Mouse (Mus musculus) CD4-positive, CD25-positive, alpha-beta regulatory T cell, adult 2 months (primary cell): ENCODE measurements around the gene Cit.

Experiments
- DNase-seq: peaks from one replicate; pipeline ENCODE4 v3.0.0-alpha.2; 2012; ENCODE audit warnings: low read depth, low spot score

Gene Cit

DNA sequence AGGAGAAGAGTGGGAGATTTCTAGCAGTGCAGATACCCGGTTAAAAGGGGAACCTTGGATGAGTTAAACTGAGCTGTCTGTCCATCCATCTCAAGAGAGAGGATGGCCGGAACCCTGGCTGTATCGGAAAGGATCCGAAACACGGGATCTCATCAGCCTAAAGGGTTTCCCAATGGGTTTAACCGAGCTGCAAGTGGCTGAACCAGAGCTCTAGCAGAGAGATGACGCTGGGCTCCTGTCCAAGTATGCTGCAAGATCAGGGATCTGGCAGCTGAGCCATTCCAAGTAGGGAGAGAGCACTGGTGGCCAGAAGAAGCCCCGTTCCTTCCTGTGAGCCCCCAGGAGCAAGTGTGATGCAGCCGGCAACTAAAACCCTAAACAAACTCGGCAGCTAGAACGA, 64.0 kb downstream of the Cit start:
- DNase-seq: no peak

DNA sequence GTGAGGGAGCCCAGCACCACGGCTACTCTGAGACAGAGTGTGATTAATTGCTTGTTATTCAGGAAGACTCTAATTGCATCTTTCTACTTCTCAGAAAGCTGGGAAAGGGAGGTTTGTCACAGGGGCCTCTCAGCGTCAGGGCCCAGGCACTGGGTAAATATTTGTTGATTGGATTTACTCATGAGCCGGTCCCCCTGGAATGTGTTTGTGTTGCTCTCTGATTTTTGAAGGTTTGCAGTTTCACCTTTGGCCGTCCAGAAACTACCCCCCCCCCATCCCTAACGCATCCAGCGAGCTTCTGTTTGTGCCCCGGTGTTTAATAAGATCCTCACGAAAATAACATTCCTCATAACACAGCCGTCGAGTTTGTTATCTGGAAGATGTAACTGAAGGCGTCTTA, 65.4 kb downstream of the Cit start:
- no peak for DNase-seq

DNA sequence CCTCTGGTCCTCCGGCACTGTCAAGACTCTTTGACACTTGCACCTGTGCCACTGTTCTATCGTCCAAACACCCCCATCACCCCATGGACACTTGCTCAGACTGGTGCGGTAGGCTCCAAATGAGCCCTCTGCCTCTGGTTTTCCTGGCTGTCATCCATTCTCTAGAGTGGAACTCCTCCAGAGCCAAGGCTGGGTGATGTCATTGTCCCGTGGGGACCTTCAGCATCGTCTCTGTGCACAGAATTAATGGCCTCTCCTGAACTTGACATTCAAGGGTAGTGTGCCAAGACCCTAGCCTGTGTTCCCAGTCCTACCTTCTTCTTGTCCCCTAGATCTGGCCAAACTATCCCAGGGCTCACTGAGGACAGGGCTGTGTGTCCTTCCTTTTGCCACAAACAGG, 70.4 kb downstream of the Cit start:
- DNase-seq: no peak

DNA sequence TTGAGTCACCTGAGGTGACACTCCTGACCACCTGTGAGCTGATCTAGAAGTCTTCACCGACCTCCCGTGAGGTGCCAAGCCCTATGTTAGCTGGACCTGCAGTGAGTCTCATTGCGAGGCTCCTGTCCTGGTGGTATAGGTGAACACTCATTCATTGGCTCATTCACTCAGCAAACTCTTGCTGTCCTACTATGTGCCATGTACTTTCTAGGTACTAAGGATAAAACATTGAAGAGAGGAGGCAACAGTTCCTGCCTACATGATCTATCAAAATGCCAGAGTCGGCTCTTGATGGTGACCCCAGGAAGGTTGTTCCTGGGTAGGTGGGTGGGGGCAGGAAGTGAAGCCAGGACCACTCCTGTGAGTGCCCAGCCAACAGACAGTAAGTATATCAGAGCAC, 72.9 kb downstream of the Cit start:
- DNase-seq: no peak

DNA sequence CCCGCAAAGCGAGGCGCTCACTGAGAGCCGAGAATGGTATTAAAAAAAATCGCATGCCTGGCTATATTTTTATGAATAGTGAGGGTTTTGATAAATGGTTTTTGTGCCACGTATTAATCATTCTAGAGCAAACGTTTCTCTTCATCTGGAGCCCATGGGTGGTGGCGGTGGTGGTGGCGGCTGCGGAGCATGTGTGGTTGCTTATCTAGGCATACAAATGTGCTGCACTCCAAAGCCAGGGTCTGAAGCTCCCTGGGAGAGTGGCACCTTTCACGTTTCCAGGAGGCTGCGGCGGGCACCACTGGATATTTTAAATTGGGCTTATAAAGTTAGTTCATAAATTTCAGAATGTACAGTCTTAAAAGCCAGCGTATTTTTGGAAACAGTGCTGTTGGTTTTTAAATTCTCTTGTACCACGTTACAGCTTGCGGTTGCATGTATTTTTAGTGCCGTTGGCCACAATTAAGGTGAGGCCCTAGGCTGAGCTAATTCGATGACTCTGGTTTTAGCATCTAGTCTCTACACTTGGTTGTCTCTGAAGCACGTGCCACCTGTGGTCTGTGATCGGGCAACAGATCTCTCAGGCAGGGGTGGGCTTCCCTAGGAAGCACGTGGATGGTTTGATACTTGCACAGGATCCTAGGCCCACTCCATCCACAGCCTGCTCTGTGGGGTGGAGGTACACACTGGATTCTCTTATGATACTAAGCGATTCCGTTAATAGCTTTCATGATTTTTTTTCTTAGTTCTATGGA, 73.7 kb downstream of the Cit start:
- DNase-seq: no peak

DNA sequence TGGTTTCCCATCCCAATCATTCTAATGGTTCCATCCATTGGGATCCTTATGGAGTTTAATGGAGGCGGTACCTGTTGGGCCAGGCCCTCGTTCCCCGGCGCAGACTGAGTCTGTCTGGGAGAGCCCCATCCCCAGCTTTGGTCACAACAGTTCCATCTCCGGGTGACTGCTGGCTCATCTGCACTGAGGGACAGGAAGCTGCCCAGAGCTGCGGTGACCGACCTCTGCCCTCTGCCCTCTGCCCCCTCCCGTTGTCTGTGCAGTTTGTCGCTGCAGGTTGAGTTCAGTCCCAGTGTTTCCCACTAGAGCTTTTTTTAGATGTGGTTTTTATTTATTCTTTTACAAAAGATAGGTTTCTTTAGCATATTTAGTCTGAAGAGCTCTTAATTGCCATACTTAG, 76.9 kb downstream of the Cit start:
- DNase-seq: no peak

DNA sequence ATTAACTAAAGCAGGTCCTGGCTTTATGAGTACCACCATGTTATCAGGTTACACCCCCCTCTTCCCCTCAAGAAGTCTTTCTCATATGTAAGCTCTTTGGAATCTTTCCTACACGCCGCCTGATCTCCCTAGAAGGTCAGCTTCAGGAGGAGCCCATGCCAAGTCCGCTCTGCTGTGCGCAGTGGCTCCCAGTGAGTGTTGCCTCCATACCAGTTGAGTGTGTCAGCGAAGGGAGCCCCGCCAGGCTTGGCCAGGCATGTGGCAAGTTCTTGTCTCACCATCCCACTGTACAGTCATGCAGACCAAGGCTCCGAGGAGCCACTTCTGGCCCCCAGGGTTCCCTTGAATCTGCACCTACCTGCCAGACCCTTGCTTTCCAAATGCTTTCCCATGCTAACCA, 79.9 kb downstream of the Cit start:
- no peak for DNase-seq

DNA sequence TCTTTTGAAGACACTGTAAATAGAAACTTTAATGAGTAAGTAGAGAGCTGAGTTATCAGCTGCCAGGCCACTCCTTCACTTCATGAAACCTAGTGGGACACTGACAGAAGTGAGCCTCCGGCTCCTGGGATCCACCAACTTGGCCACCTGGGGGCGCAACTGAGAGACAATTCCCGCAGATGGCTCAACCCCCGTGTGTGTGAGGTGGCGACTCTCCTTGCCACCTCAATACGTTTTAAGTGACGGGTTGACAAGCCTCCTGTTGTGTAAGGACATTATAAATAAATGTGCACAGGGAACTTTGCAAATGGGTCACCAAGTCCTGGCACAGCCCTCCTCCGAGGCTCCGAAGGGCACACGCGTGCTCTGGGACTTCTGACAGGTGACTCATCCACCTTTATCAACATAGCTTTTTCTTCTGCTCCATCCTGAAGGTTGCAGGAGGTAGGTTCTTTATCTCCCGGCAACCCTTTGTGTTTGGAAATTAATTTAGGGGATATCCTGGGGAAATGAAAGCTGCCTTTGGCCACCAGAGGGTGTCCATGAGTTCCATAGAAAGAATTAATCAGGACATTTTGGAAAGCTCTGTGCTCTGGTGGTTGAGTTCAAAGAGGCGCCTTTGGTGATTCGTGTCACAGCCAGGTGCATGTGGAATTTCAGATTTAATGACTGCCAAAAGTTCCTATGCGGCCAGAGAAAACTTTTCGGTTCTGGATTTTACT, 83.9 kb downstream of the Cit start:
- peak; percentile 45 for DNase-seq

DNA sequence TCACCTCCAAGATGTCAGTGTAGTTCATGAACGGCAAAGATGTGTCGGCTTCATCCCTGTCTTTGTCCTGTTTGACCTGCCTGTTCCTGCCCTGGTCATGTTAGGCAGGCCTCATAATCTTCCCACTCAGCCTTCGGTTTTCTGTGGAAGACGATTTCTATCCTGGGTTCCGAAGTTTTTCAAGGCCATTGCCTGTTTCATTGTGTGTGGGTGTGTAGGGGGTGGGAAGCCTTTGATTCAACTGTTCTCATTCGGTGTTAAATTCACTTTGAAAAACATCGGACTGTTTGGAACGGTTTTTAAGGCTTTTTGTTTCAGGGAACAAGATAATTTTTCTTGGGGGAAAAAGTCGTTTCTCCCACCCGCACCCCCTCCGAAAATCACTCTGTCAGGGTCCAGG, 87.2 kb downstream of the Cit start:
- no peak for DNase-seq

DNA sequence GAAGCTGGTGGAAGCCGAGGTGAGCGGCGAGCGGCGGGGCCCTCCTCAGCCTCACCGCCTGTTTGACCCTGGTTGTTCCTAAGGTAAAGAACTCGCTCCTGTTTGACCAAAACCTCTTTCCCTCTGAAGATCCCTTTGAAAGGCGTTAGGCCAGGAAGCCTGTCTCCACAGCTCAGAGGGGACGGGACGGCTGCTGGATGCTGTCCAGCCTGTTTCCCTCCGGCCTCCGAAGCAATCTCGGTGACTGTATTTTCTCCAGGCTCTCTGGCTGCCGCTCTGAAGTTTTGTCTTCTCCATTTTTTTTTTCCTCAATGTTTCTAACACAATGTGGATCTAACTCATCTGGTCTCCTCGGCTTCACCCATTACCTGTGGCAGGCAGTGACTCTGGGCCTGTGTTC, 91.8 kb downstream of the Cit start:
- DNase-seq: no peak

DNA sequence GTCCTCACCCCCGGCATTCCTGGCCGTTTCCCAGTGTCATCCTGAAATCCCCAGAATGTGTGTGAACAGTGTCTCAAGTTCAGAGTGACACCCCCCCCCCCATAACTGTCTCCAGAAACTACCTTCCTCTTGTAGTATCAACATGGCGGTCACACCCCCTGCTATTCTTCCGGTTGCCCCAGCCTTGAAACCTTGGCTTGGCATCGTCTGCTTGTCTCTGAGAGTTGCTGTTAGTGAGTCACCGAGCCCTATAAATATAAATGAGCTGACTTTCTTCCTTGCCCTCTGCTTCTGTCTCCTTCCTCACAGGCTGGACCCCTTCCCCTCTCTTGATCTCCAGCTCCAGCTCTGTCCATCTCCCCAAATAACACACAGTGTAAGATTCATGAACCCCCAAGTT, 92.5 kb downstream of the Cit start:
- DNase-seq: no peak

DNA sequence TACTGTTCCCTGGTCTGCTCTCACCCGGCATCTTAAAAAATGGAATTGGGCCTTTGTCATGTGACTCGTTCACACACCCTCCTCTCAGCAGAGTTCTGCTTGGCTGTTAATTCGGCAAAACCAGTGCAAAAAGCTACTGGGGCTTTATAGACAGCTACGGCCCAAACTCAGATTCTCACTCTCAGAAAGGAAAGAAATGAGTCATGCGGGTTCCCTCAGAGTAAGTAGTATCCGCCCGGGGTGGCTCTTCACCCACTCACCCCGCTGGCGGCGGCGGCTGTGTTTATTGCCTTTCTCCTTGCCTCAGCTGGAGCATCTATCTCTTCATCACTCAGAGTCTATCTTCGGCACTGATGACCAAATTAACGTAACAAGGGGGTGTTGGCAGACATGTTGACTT, 93.9 kb downstream of the Cit start:
- peak; percentile 30 for DNase-seq

DNA sequence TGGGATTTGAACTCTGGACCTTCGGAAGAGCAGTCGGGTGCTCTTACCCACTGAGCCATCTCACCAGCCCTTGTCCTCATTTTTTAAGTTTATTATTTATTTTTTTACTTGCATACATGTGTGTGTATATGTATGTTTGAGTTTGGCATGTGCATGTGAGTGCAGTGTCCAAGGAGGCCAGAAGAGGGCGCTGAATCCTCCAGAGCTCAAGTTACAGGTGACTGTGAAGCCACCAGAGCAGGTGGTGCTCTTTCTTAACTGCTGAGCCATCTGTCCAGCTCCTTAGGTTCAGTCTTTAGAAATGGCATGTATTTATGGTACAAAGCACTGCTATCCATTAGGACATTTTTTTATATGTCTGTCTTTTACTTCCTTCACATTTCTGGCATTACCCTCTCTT, 97.3 kb downstream of the Cit start:
- DNase-seq: peak; percentile 15

DNA sequence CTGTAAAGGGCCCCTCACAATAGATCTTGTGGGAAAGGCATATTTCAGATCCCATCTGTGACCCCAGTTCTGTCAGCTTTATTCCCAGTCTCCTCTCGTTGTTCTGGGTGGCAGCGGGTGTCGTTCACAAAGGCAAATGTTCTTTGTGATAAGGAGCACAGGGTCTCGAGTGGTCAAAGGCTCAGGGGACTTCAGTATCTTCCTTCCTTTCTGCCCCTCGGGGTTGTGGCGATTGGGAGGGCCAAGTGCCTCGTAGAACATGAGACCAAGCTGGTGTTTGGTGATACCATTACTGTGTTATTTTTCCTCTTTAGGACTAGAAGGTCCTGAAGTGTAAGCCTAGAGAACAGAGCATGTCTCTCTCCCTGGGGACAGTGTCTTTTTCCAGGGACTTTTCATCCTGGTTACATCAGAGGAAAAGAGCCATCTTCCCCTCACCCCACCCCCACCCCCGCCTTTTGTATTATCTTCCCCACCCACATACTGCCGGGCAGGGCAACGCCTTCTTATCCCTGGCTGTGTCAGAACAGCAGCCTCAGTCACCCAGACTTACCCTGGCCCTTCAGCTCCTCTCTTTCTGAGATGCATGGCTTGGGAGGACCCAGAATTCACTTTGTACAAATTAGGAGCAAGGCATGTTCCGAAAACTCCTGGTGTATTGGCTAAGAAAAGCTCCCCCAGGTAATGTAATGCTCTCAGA, 99.9 kb downstream of the Cit start:
- DNase-seq: no peak

DNA sequence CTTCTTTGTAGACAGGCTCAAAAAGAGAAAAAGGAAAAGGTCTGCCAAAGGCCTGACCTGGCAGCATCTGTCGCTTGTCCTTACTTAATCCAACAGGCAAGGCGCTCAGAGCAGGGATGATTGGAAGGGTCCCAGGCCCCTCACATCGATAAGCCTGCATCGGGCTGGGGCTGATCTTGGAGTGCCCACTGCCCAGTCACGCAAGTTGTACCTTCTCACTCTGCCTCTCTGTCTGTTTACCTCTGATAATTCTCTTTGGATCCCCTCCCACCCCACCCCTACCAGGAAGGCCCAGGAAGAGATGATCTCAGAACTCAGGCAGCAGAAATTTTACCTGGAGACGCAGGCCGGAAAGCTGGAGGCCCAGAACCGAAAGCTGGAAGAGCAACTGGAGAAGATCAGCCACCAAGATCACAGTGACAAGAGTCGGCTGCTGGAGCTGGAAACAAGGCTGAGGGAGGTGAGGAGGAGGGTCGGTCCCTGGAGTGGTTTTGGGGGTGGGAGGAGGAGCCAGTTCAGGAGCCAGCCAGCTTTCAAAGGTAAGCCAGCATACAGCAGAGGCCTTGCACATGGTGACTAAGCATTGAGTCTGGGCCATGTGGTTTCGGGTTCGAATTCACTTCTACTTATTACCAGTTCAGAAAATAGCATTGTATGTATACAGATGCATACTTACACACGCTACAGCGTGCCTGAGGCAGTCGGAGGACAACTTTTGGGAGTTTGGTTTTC, 102.7 kb downstream of the Cit start:
- no peak for DNase-seq

DNA sequence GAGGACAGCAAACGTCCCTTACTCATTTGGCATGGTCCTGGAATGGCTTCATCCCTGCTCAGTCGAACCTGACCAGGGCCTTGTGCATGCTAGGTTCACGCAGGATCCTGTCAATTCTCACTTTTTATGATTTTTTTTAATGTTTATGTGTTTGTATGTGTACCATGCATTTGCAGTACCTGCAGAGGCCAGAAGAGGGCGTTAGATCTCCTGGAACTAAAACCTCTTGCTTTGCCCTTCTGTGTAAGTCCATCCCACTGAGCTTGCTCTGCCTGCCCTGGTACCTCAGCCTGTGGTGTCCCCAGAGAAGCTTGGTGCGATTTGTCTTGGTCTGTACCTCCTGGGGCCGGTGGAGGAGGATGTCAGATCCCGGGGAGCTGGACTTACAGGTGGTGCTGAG, 105.9 kb downstream of the Cit start:
- DNase-seq: no peak

DNA sequence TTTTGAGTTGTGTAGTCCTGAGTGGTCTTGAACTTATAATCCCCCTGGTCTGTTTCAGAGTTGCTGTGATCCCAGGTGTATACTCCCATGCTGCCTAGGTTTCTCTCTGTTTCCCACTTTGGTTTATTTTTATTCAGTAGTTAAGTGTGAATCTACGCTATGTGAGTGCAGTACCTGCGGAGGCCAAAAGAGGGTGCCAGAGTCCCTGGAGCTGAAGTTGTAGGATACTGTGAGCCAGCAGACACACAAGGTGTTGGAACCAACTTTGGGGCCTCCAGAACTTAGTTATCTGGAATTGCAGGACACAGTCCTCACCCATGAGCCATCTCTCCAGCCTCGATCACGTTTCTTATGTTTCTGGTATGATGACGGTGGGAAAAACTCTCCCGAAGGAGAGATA, 108.1 kb downstream of the Cit start:
- DNase-seq: peak; percentile 13

DNA sequence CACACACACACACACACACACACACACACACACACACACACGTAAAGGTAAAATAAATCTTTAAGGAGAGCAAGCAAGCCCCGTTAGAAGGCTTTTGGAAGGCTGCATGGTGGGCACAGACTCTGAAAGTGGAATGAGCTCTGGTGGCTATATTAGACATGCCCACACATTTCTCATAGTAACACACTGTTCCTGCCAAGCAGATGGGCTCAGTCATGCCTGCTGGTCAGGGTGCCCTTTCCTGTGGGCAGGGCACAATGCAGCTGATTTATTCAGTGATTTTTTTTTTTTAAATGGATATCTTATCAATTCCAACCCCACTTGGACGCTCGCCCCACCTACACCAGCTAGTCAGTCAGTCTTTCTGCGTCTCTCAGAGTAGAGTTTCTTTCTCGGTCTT, 109.0 kb downstream of the Cit start:
- DNase-seq: no peak

DNA sequence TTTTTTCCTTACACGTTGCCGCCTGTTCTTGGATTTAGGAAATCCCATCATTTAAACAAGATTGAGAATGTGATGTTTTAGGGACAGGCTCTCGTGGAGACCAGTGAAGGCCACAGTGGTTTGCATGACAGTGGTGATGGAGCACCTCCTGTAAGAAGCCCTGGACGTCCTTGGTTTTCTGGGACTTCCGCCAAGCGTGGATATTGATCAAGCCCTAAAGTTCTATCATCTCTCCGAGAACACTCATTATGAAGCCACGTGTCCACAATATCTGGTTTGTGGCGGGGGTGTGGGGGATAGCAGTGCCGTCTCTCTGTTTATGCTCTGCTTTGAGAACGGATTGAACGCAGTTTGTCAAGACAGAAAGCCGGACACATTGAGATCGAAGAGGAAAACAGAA, 109.5 kb downstream of the Cit start:
- no peak for DNase-seq

DNA sequence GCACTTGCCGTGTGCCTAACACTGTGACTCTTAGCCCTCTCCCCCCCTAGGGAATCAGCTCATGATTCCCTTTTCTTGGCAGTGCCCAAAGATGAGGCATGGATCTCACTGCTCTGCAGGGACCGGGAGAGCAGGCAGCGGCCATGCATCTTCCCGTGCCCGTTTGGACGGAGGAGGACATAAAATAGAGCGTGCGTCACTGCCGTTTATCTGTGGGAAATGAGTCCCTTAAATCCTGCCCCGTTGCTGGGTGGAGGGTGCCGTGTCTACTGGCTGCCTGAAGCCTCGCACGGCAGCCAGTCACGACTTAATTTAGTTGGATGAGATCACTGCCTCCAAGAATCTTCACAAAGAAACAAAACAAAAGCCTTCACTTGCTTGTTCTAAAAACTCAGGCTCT, 110.1 kb downstream of the Cit start:
- no peak for DNase-seq

DNA sequence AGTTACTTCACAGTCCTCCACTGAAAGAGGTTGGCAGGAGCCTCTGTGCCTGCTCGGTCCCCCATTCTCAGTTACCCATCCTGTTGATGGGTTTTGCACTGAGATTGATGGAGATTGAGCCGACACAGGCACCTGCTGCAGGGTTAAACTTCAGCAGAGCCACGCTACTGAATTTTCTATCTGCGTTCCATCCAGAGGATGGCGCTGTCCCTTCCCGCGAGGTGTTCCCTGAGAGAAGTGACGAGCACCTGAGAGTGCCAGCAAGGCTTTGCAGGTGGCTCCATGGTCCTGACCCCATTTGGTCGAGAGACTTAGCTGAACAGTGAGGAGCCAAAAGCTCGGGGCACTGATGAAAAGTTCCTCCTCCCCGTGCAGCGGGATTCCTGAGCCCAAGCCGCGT, 111.0 kb downstream of the Cit start:
- no peak for DNase-seq

DNA sequence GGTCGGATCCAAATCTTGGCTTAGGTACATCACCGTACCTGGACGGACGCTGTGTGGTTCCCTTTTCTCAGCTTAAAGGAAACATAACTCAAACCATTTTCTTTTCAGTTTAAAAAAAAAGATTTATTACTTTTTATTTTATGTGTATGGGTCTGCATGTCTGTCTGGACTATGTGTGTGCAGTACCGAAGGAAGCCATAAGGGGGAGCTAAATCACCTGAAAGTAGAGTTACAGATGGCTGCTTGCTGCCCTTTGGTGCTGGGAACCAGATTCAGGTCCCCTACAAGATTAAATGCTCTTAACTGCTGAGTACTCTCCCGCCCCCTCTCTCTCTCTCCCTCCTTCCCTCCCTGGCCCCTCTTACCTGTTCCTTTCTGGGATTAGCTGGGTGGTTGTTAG, 112.1 kb downstream of the Cit start:
- DNase-seq: peak; percentile 21
